Mouse (Mus musculus) liver, embryonic 15.5 days (tissue): ENCODE results near the gene Zdhhc12. TPM values are rescaled to one million over a fixed set of nuclear protein-coding genes. Genes with fewer than 3 reads are reported as not detected.

Experiments
- ATAC-seq: fragments of 200-750 bp; cut with Nextera tagmentation; 2 replicates; pipeline ENCODE4 v1.8.0; 2017; ENCODE audit warnings: moderate number of reproducible peaks, mild to moderate bottlenecking, moderate library complexity; ENCODE audit not compliant: insufficient read depth
- H3K27ac ChIP-seq: fragments of 300-500 bp; sonication (generic); replicated peaks from 2 replicates; pipeline ENCODE4 v1.5.1; 2015; ENCODE audit warnings: mild to moderate bottlenecking, inconsistent platforms
- H3K27me3 ChIP-seq: fragments of 300-500 bp; sonication (generic); 2 replicates; pipeline ENCODE4 v1.6.1; 2015; ENCODE audit warnings: mild to moderate bottlenecking, inconsistent platforms
- H3K36me3 ChIP-seq: fragments of 300-500 bp; sonication (generic); replicated peaks from 2 replicates; pipeline ENCODE4 v1.6.1; 2015; ENCODE audit warnings: moderate library complexity, mild to moderate bottlenecking, inconsistent platforms
- H3K4me1 ChIP-seq: fragments of 300-500 bp; sonication (generic); replicated peaks from 2 replicates; pipeline ENCODE4 v1.6.1; 2015; ENCODE audit warnings: inconsistent platforms
- H3K4me2 ChIP-seq: fragments of 300-500 bp; sonication (generic); 2 replicates; pipeline ENCODE4 v1.6.1; 2015; ENCODE audit warnings: moderate library complexity, mild to moderate bottlenecking, inconsistent platforms
- H3K4me3 ChIP-seq: fragments of 300-500 bp; sonication (generic); replicated peaks from 2 replicates; pipeline ENCODE4 v1.5.1; 2015; ENCODE audit warnings: mild to moderate bottlenecking, inconsistent platforms
- H3K9ac ChIP-seq: fragments of 300-500 bp; sonication (generic); 2 replicates; pipeline ENCODE4 v1.6.1; 2015; ENCODE audit warnings: moderate library complexity, mild to moderate bottlenecking, inconsistent platforms
- H3K9me3 ChIP-seq: fragments of 300-500 bp; sonication (generic); replicated peaks from 2 replicates; pipeline ENCODE4 v1.6.1; 2016; ENCODE audit warnings: inconsistent platforms
- WGBS: fragments of 180-500 bp; shearing (Covaris S2); methylation state at CpG from one replicate; pipeline ENCODE4 v1.1.7; 2015; ENCODE audit warnings: mixed read lengths; ENCODE audit not compliant: insufficient replicate concordance; 5-methylcytosine and 5-hydroxymethylcytosine counted together
- polyA plus RNA-seq: library from polyadenylated mRNA; unstranded; fragments of >200 nt; fragmentation: Nextera tagmentation; extraction: Ambion mirVana; gene quantifications from 2 replicates; pipeline ENCODE4 v1.2.1, GENCODE M21; 2015

Gene Zdhhc12
- polyA plus RNA-seq, 1 experiment from 2014 or later, result 20.6 TPM

DNA sequence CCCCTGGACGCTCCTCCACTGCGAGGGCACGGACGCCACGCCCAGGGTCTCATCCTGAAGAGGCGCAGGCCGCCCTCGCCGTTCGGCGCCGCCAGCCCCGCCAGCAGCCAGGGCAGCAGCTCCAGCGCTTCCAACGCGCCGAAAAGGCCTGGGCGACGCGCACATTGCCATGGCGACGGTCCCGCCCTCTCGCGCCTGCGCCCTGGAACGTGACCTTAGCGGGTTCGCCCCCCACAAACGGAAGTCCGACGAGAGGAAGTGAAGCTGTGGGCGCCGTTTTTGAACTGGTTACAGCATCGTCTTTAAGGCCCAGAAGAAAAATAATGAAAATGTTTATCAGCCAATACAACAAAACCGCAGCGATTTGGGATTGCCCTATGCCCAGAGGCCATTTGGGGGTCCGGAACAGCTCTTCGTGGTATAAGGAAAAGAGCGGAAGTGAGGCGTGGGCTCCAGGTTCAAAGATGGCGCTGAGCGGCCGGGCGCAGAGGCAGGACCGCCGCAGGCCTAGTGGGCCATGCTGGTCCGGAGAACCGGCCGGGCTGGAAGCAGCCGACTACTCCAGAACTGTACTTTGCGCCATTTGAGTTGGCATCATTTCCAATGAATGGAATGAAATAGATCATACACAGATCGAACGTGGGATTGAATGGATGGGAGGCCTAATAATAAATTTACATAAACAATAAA, 44.6 kb downstream of the Zdhhc12 start, which contains the start of gene Wdr34:
Gene Wdr34 (minus strand): TSS at position 183 of the 690 bp plus-strand sequence.
- Histone ChIP-seq H3K4me3 (peak within 1 kb of the TSS; percentile 68), H3K27me3 (peaks cover 7% of the 10 kb centered on the region), H3K4me1 (peaks cover 23% of the 10 kb centered on the region), H3K4me2 (peak within 1 kb of the TSS; percentile 92), H3K9me3 (no peaks in the 10 kb centered on the region), H3K9ac (peak within 1 kb of the TSS; percentile 68), H3K27ac (peak within 1 kb of the TSS; percentile 88), H3K36me3 (no peaks in the 10 kb centered on the region)
- WGBS, result under 1% methylated on average over 54 of the region's 54 CpGs
- peak; percentile 95 for ATAC-seq

GRCm38 (mm10) chr2:30048101-30048501, 45.3 kb downstream of the Zdhhc12 start:
- Histone ChIP-seq H3K27ac (peak overlapping the region; percentile 88), H3K4me1 (peaks cover 23% of the 10 kb centered on the region), H3K9me3 (no peaks in the 10 kb centered on the region), H3K36me3 (no peaks in the 10 kb centered on the region), H3K4me3 (peak overlapping the region; percentile 68), H3K9ac (peak overlapping the region; percentile 68), H3K4me2 (peak overlapping the region; percentile 92), H3K27me3 (peaks cover under 1% of the 10 kb centered on the region)
- 40% methylated on average over 11 of the region's 11 CpGs for WGBS
- no peak for ATAC-seq

DNA sequence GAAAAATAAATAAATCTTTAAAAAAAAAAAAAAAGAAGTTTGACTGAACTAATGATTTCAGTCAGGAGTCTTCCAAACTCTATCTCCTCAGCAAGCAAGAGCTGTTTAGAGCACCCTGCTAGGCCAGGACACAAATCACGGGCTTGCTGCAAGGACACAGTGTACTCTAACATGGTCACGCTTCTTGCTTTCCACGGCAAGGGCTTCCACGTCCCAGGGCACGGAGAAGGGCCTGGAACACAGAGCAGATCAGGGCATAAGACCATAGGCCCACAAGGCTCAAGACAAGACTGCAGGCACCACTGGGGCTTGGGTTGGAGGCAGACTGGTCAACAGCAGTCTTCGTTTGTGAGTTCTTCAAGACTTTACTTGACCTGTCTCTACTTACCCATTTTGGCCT, 46.3 kb downstream of the Zdhhc12 start:
- Histone ChIP-seq H3K9me3 (no peaks in the 10 kb centered on the region), H3K27ac (no peak overlapping the region), H3K9ac (no peak overlapping the region), H3K4me2 (no peak overlapping the region), H3K27me3 (no peaks in the 10 kb centered on the region), H3K36me3 (no peaks in the 10 kb centered on the region), H3K4me3 (no peak overlapping the region), H3K4me1 (peaks cover 30% of the 10 kb centered on the region)
- no peak for ATAC-seq
- 91% methylated on average over 6 of the region's 6 CpGs for WGBS

DNA sequence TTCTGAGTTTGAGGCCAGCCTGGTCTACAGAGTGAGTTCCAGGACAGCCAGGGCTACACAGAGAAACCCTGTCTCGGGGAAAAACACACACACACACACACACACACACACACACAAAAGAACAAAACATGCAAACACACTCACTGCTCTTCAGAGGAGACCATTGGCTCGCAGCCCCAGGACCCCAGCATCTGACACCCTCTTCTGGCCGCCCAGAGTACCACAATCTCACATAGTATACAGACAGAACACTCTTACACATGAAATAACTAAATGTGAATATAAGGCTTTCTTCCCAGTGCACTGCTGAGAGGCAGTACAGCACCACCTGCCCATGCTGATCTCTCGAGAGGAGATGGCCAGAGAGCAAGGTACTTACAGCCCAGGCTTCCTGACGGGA, 48.9 kb downstream of the Zdhhc12 start:
- no peaks in the 10 kb centered on the region for H3K27me3 ChIP-seq
- ATAC-seq, result no peak
- no peaks in the 10 kb centered on the region for H3K36me3 ChIP-seq
- H3K4me2 ChIP-seq, result no peak overlapping the region
- H3K9me3 ChIP-seq, result no peaks in the 10 kb centered on the region
- WGBS, result 62% methylated on average over 5 of the region's 5 CpGs
- no peak overlapping the region for H3K27ac ChIP-seq
- H3K9ac ChIP-seq, result no peak overlapping the region
- H3K4me1 ChIP-seq, result peaks cover 26% of the 10 kb centered on the region
- no peak overlapping the region for H3K4me3 ChIP-seq

GRCm38 (mm10) chr2:30042445-30042844, 51.0 kb downstream of the Zdhhc12 start:
- H3K27me3 ChIP-seq, result no peaks in the 10 kb centered on the region
- ATAC-seq, result peak; percentile 37; the same call in 1 of the 2 replicates
- no peak overlapping the region for H3K9ac ChIP-seq
- peaks cover 8% of the 10 kb centered on the region for H3K4me1 ChIP-seq
- no peak overlapping the region for H3K27ac ChIP-seq
- no peak overlapping the region for H3K4me2 ChIP-seq
- no peak overlapping the region for H3K4me3 ChIP-seq
- no peaks in the 10 kb centered on the region for H3K36me3 ChIP-seq
- WGBS, result 7% methylated on average over 4 of the region's 4 CpGs
- H3K9me3 ChIP-seq, result no peaks in the 10 kb centered on the region

Other genes with a start within 250 kb of the Zdhhc12 start
- 35.6 and 36.1 TPM in 2 replicates for gene Cercam, start 224.5 kb downstream of the Zdhhc12 start, polyA plus RNA-seq
- gene Odf2, start 204.4 kb downstream of the Zdhhc12 start, polyA plus RNA-seq, result 34.4 and 35.9 TPM in 2 replicates
- 24.7 and 25.2 TPM in 2 replicates for gene Gle1, start 158.2 kb downstream of the Zdhhc12 start, polyA plus RNA-seq
- gene Sptan1, start 128.1 kb downstream of the Zdhhc12 start, polyA plus RNA-seq, result 14.0 and 17.8 TPM in 2 replicates
- gene Wdr34, start 44.8 kb downstream of the Zdhhc12 start, polyA plus RNA-seq, result 6.2 and 7.1 TPM in 2 replicates
- 138 and 147 TPM in 2 replicates for gene Set, start 36.3 kb downstream of the Zdhhc12 start, polyA plus RNA-seq
- gene Pkn3, start 16.0 kb downstream of the Zdhhc12 start, polyA plus RNA-seq, result 2.3 and 2.5 TPM in 2 replicates
- 2.4 and 2.5 TPM in 2 replicates for gene Zer1, start 30.9 kb upstream of the Zdhhc12 start, polyA plus RNA-seq
- 2.0 and 2.6 TPM in 2 replicates for gene Tbc1d13, start 40.1 kb upstream of the Zdhhc12 start, polyA plus RNA-seq
- 17.9 and 22.1 TPM in 2 replicates for gene Endog, start 77.8 kb upstream of the Zdhhc12 start, polyA plus RNA-seq
- gene Spout1, start 84.8 kb upstream of the Zdhhc12 start, polyA plus RNA-seq, result 24.9 and 27.3 TPM in 2 replicates
- 11.7 and 13.9 TPM in 2 replicates for gene Kyat1, start 112.2 kb upstream of the Zdhhc12 start, polyA plus RNA-seq
- gene Lrrc8a, start 144.1 kb upstream of the Zdhhc12 start, polyA plus RNA-seq, result 10.5 and 11.6 TPM in 2 replicates
- gene Gm28035, start 146.9 kb upstream of the Zdhhc12 start, polyA plus RNA-seq, result 0.10 and 0.16 TPM in 2 replicates
- gene Phyhd1, start 172.6 kb upstream of the Zdhhc12 start, polyA plus RNA-seq, result 13.0 and 15.7 TPM in 2 replicates
- not detected in 2 replicates for gene Gm28038, start 187.4 kb upstream of the Zdhhc12 start, polyA plus RNA-seq
- 12.0 and 14.3 TPM in 2 replicates for gene Dolk, start 192.7 kb upstream of the Zdhhc12 start, polyA plus RNA-seq
- 13.6 and 14.0 TPM in 2 replicates for gene Nup188, start 192.7 kb upstream of the Zdhhc12 start, polyA plus RNA-seq